Mouse (Mus musculus): ENCODE results near the gene Rps6kc1. TPM values are rescaled to one million over a fixed set of nuclear protein-coding genes. Genes with fewer than 3 reads are reported as not detected.

Rps6kc1 gene
- total and polyA plus RNA-seq, 2 experiments = 8.1 to 9.2 TPM

DNA sequence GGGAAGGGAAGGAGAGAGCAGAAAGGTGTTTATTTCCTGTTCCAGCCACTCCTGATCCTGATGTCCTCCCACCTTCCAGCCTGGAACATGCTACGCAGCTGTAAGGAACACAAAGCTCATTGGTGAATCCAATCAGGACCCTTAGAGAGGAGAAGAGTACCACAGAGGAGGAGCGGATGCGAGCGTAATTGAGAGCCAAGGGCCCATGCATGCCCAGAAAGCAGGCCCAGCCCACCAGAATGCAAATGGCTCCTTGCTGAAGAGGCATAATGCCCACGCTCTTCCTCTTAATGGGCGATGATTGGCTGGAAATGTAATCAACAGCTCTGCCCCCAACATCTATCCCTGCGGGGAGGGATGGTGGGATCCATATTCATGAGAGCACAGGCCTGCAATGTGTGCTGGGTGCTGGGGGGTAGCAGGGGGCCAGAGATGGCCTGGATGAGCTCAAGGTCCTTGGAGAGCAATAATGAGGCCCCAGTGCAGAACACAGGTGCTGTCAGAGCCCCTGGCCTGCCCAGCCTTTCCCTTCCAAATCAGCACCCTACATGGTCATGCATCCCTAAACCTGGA is 182.0 kb downstream of the Rps6kc1 start:
- Histone ChIP-seq H3K4me3 (ENCODE audit: insufficient read depth, low read depth, low read length) (no peak overlapping the region), H3K79me2 (ENCODE audit: control insufficient read depth, insufficient read depth, low read length) (no peaks in the 10 kb centered on the region), H3K4me1 (ENCODE audit: control insufficient read depth, insufficient read depth, low read length) (no peaks in the 10 kb centered on the region), H3K9ac (ENCODE audit: low read depth, low read length) (no peak overlapping the region), H3K36me3 (ENCODE audit: control insufficient read depth, insufficient read depth, low read length) (no peaks in the 10 kb centered on the region), H3K27me3 (ENCODE audit: control insufficient read depth, insufficient read depth, low read length) (no peaks in the 10 kb centered on the region), H3K27ac (replicated peaks; ENCODE audit: insufficient read depth, low read depth, low read length) (no peak overlapping the region)
- DNase-seq (ENCODE audit: extremely low read depth, low read depth, low spot score) = no peak
- TF ChIP-seq CTCF (IDR thresholded peaks at IDR 0.05; ENCODE audit: low read depth, low read length) = no peak
- TF ChIP-seq POLR2A (IDR thresholded peaks at IDR 0.05; ENCODE audit: extremely low read depth, insufficient read depth, low read length) = no peak
- 91% methylated on average over 7 of the region's 7 CpGs for WGBS

- no peaks in the 10 kb centered on the region for H3K4me1 ChIP-seq (ENCODE audit: control insufficient read depth, insufficient read depth, low read length)
- H3K4me3 ChIP-seq (ENCODE audit: insufficient read depth, low read depth, low read length) = no peak overlapping the region
- 92% methylated on average over 4 of the region's 4 CpGs for WGBS
- DNase-seq (ENCODE audit: extremely low read depth, low read depth, low spot score) = no peak
- no peaks in the 10 kb centered on the region for H3K36me3 ChIP-seq (ENCODE audit: control insufficient read depth, insufficient read depth, low read length)
- no peak overlapping the region for H3K9ac ChIP-seq (ENCODE audit: low read depth, low read length)
- no peaks in the 10 kb centered on the region for H3K79me2 ChIP-seq (ENCODE audit: control insufficient read depth, insufficient read depth, low read length)
- H3K27me3 ChIP-seq (ENCODE audit: control insufficient read depth, insufficient read depth, low read length) = no peaks in the 10 kb centered on the region
- no peak for TF ChIP-seq POLR2A (IDR thresholded peaks at IDR 0.05; ENCODE audit: extremely low read depth, insufficient read depth, low read length)
- TF ChIP-seq CTCF (IDR thresholded peaks at IDR 0.05; ENCODE audit: low read depth, low read length) = no peak
- H3K27ac ChIP-seq (replicated peaks; ENCODE audit: insufficient read depth, low read depth, low read length) = no peak overlapping the region
Observed at GRCm38 (mm10) chr1:190728111-190728651, 183.4 kb downstream of the Rps6kc1 start.

DNA sequence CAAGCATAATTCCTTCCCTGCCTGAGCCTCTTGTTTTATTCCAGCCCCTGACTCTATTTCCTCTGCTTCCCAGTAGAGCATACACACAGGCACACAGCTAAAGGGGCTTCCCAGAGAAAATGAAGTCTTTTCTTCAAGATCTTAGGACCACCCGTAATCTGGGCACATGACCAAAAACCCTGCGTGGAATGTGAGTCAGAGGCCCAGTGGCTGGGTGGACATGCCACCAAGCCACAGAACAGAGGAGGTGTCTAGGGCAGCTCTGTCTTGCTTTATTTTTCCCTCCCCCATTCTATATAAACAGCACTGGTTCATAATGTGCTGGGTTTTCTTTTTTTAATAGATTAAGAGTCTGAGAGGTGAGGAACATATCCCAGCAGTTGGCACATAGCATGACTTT is 184.2 kb downstream of the Rps6kc1 start:
- Histone ChIP-seq H3K79me2 (ENCODE audit: control insufficient read depth, insufficient read depth, low read length) (no peaks in the 10 kb centered on the region), H3K4me1 (ENCODE audit: control insufficient read depth, insufficient read depth, low read length) (no peaks in the 10 kb centered on the region), H3K4me3 (ENCODE audit: insufficient read depth, low read depth, low read length) (no peak overlapping the region), H3K27me3 (ENCODE audit: control insufficient read depth, insufficient read depth, low read length) (no peaks in the 10 kb centered on the region), H3K36me3 (ENCODE audit: control insufficient read depth, insufficient read depth, low read length) (no peaks in the 10 kb centered on the region), H3K27ac (replicated peaks; ENCODE audit: insufficient read depth, low read depth, low read length) (no peak overlapping the region), H3K9ac (ENCODE audit: low read depth, low read length) (no peak overlapping the region)
- no peak for DNase-seq (ENCODE audit: extremely low read depth, low read depth, low spot score)
- TF ChIP-seq POLR2A (IDR thresholded peaks at IDR 0.05; ENCODE audit: extremely low read depth, insufficient read depth, low read length) (no peak), CTCF (IDR thresholded peaks at IDR 0.05; ENCODE audit: low read depth, low read length) (no peak)
- WGBS = 78% methylated on average over 2 of the region's 2 CpGs

DNA sequence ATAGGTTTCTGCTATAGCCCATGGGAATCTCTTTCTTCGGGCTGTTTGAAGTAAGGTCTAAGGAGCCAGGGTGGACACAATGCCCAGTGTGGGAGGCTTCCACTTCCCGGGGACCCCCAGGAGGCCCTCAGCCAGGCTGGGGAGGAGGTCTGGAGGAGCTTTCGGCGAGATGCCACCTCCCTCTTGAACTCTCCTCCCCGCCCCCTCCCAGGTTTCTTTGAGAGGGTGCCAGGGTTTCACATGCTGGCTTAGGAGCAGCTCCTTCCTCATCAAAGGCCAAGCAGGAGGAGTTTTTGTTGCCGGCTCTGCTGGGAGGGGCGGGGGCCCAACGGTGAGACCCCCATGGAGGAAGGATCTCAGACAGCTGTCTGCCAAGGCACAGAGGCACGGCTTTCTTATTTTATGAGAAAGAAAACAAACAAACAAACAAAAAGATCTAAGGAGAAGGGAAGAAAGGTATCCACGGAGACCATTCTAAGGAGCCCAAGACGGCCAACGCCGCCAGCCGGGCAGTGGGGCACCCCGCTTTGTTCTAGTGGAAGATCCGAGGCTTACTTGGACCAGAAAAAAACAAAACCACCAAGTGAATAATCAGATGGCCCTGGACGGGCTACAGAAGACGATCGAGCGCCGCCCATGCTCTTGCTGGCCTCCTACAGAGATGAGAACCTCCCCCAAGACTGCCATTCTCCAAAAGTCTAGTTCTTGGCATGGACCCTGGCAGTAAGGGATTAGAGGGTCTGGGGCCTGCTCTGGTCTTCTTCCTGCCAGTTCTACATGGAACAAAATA is 186.8 kb downstream of the Rps6kc1 start:
- 81% methylated on average over 21 of the region's 21 CpGs for WGBS
- Histone ChIP-seq H3K27ac (replicated peaks; ENCODE audit: insufficient read depth, low read depth, low read length) (no peak overlapping the region), H3K36me3 (ENCODE audit: control insufficient read depth, insufficient read depth, low read length) (no peaks in the 10 kb centered on the region), H3K9ac (ENCODE audit: low read depth, low read length) (no peak overlapping the region), H3K79me2 (ENCODE audit: control insufficient read depth, insufficient read depth, low read length) (no peaks in the 10 kb centered on the region), H3K27me3 (ENCODE audit: control insufficient read depth, insufficient read depth, low read length) (no peaks in the 10 kb centered on the region), H3K4me1 (ENCODE audit: control insufficient read depth, insufficient read depth, low read length) (no peaks in the 10 kb centered on the region), H3K4me3 (ENCODE audit: insufficient read depth, low read depth, low read length) (no peak overlapping the region)
- no peak for DNase-seq (ENCODE audit: extremely low read depth, low read depth, low spot score)
- TF ChIP-seq POLR2A (IDR thresholded peaks at IDR 0.05; ENCODE audit: extremely low read depth, insufficient read depth, low read length) = no peak
- no peak for TF ChIP-seq CTCF (IDR thresholded peaks at IDR 0.05; ENCODE audit: low read depth, low read length)

DNA sequence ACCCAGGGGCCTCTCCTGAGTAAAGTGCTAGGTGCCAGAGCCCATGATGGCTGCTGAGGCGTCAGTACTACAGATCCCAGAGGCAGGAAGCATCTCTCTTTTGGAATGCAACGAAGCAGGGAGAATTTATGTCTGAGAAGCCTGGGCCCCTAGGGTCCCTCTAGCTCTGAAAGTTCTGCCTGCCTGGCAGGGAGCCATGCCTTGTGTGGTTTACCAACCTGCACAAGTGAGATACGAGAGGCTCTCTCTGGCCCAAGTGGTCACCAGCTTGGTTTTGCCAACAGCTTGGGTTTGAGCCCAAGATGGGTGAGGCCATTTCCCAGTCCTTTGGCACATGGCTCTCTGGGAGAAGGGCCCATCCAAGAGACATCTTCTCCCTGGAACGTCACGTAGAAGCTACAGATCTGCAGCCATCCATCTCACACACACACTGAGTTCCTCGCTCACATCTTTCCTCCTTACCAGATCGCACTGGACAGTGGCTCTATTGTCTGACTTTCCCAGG is 187.6 kb downstream of the Rps6kc1 start:
- no peak for TF ChIP-seq CTCF (IDR thresholded peaks at IDR 0.05; ENCODE audit: low read depth, low read length)
- no peak for TF ChIP-seq POLR2A (IDR thresholded peaks at IDR 0.05; ENCODE audit: extremely low read depth, insufficient read depth, low read length)
- DNase-seq (ENCODE audit: extremely low read depth, low read depth, low spot score) = no peak
- Histone ChIP-seq H3K4me3 (ENCODE audit: insufficient read depth, low read depth, low read length) (no peak overlapping the region), H3K36me3 (ENCODE audit: control insufficient read depth, insufficient read depth, low read length) (no peaks in the 10 kb centered on the region), H3K27ac (replicated peaks; ENCODE audit: insufficient read depth, low read depth, low read length) (no peak overlapping the region), H3K4me1 (ENCODE audit: control insufficient read depth, insufficient read depth, low read length) (no peaks in the 10 kb centered on the region), H3K9ac (ENCODE audit: low read depth, low read length) (no peak overlapping the region), H3K27me3 (ENCODE audit: control insufficient read depth, insufficient read depth, low read length) (no peaks in the 10 kb centered on the region), H3K79me2 (ENCODE audit: control insufficient read depth, insufficient read depth, low read length) (no peaks in the 10 kb centered on the region)
- 90% methylated on average over 7 of the region's 7 CpGs for WGBS

Data from liver, adult 2 months (tissue).